Mouse (Mus musculus) G1E-ER4 (cell line): Measurements from ENCODE around the gene Crebl2. TPM values are rescaled to one million over a fixed set of nuclear protein-coding genes. Genes with fewer than 3 reads are reported as not detected.

Experiments used
- GATA1 ChIP-seq: IDR thresholded peaks from one replicate; pipeline ENCODE4 v1.8.0; 2012; ENCODE audit warnings: low read length, inconsistent platforms
- polyA plus RNA-seq: library from polyadenylated mRNA; stranded (reverse); fragments of >175 nt; gene quantifications from 2 replicates; pipeline ENCODE4 v1.2.3, GENCODE M21; 2012

Gene Crebl2
- polyA plus RNA-seq, 1 experiment = 1.8 TPM

DNA sequence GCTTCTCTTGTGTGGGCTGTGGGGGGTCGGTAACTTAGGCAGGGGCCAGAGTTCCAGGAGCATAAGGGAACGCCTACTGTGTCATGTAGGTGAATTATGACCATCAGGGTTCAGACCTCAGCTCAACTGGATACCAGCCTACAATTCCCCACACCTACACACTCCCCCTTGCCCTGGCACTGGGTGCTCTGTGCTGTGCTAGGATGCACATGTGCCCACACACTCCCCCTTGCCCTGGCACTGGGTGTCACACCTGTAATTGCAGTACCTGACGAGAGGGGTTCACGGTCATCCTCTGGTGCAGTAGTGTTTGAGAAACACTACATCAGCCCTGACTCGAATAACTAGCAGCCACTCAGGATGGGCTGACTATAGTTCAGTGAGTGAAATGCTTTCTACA is 24.8 kb downstream of the Crebl2 start:
- no peak for TF ChIP-seq GATA1

GRCm38 (mm10) chr6:134855926-134856325 is 26.0 kb downstream of the Crebl2 start:
- TF ChIP-seq GATA1 = no peak

- TF ChIP-seq GATA1 = no peak
Observed at GRCm38 (mm10) chr6:134859021-134859420, 29.1 kb downstream of the Crebl2 start.

- no peak for TF ChIP-seq GATA1
Observed at GRCm38 (mm10) chr6:134860275-134860674, 30.3 kb downstream of the Crebl2 start.

GRCm38 (mm10) chr6:134861386-134861785 is 31.4 kb downstream of the Crebl2 start:
- no peak for TF ChIP-seq GATA1

DNA sequence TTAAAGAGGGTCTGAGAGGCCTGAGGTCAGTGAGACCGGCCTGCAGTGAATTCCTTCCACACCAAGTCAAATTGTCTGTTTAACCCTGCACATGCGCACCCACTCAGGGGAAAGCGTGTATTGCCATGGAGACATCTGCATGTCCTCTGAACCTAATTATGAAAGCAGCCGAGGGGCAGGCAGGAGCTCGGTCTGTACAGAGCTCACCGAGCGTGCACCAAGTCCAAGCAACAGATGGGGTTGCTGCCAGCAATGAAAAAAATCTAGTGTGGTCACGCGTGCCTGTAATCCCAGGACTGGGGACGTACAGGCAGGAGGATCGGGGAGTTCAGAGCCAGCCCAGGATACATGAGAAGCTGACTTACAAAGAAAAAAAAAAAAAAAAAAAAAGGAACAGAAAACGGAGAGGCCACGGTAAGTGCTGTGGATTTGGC is 32.7 kb downstream of the Crebl2 start:
- TF ChIP-seq GATA1 = no peak

- TF ChIP-seq GATA1 = no peak
Observed at GRCm38 (mm10) chr6:134863146-134863545, 33.2 kb downstream of the Crebl2 start.

GRCm38 (mm10) chr6:134866113-134866512 is 36.2 kb downstream of the Crebl2 start:
- no peak for TF ChIP-seq GATA1

DNA sequence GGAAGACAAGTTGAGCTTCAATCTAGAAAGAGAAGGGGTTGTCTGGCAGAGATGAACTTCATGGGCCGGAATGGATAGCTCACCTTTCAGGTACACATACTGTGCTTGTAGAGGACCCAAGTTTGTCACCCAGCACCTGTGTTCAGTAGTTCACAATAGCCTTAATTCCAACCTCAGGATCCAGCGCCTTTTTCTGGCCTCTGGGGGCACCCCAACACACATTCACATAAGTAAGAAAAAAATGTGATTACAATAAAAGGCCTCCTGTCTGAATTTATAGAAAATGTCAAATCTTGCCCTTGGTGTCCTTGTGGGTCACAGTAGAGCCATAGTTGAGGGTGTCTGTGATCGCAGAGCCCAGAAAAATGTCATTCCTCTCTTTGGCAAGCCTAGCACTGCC is 37.4 kb downstream of the Crebl2 start:
- TF ChIP-seq GATA1 = no peak

- TF ChIP-seq GATA1 = no peak
Observed at GRCm38 (mm10) chr6:134870209-134870742, 40.3 kb downstream of the Crebl2 start.

DNA sequence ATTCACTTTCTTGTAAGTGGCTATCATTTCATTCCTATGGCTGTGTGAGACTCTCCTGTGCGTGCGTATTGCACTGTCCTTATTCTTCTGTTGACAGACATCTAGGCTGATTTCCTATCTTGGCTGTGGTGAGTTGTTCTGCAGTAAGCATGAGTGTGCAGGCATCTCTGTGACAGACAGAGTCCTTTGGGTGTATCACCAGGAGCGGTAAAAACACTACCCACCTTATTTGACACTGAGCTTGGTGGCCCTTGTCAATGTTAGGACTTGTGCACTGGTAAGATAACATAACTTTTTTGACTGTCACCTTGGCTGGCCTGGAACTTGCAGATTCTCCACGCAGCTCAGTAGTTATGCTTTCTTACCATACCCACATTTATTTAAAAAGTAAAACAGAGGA is 40.9 kb downstream of the Crebl2 start:
- no peak for TF ChIP-seq GATA1

DNA sequence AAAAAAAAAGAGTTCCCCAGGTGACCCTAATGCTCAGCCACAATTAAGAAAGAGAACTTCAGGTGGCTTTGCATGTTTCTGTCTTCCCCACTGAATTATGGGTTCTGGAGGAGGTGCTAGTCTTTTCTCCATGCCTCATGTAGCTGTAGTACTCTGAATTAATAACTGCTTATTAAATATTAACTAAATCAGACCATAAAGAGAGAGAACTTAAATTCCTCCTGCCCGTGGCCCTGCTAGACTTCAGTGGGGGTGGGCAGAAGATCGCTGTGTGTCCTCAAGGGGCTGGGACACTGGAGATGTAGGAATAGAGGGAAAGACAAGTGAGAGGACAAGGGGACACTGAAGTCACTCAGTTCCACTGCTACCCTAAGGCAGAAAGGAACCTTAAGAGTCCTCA is 42.3 kb downstream of the Crebl2 start:
- TF ChIP-seq GATA1 = no peak

DNA sequence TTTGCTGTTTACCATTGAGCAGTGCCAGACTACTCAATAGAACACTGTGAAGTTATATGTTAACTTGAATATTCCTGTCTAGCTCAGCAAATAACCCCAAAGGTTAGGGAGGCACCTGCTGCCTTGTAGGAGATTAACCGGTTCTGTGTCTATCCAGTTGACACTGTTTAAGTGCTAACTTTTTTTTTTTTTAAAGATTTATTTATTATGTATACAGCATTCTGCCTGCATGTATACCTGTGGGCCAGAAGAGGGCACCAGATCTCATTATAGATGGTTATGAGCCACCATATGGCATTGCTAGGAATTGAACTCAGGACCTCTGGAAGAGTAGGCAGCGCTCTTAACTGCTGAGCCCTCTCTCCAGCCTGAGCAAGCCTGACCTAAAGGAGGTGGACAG is 43.1 kb downstream of the Crebl2 start:
- no peak for TF ChIP-seq GATA1

DNA sequence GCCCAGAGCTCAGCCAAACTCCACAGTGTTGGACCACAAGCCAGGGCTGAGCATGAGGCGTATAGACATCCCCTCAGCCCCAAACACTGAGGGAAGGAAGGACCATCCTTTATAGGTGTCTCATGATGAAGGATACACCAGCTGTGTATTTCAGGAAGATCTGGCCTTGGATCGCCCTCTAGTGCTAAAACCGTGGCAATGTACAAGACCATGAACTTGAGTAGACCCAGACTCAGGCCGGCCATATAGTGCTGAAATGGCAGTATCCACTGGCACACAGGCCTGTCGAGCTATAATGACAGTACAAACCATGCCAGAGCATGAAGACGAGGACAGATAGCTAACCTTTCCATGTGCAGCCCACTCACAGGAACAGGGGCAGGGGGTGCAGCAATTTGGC is 46.8 kb downstream of the Crebl2 start:
- no peak for TF ChIP-seq GATA1

DNA sequence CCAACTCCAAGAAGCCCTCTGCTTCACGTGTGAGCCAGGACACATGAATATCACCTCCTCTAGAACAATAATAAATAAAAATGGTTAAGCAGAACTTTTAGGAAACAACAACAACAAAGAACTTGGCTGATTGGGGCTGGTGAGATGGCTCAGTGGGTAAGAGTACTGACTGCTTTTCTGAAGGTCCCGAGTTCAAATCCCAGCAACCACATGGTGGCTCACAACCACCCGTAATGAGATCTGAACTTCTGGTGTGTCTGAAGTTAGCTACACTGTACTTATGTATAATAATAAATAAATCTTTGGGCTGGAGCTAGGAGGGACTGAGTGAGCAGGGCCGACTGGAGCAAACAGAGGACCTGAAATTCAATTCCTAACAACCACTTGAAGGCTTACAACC is 47.3 kb downstream of the Crebl2 start:
- no peak for TF ChIP-seq GATA1

- TF ChIP-seq GATA1 = no peak
Observed at GRCm38 (mm10) chr6:134877892-134878291, 47.9 kb downstream of the Crebl2 start.

GRCm38 (mm10) chr6:134879556-134879955 is 49.6 kb downstream of the Crebl2 start:
- TF ChIP-seq GATA1 = no peak

DNA sequence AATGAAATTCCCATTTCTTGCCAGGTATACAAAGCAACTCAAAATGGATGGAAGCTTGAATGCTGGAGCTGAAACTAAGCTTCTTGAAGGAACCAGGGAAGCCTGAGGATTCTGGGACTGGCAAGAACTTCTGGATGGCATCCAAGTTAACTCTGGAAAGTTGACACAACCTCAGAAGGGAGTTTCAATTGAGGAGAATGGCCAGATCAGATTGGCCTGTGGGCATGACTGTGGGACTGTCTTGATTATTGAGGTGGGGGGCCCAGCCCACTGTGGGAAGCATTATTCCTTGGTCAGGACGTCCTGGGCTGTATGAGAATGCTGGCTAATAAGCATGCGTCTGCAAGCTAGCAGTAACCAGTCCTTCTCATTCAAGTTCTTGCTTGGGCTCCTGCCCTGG is 50.1 kb downstream of the Crebl2 start:
- no peak for TF ChIP-seq GATA1
